22 mouse cellular contexts compared by ENCODE assay signal in genomic region chr6:32878586-32878985, GRCm38 (mm10).
DNase-seq lines count a peak whose midpoint lies in the region; ATAC-seq and TF ChIP-seq lines count a peak whose summit lies in the region.
"Had no signal": no experiment of that assay in that cellular context is flagged by ENCODE, and none has a peak within 500 bp of the region (broad histone marks: within the 10 kb centered on the region; RNA-seq: fewer than 3 reads in every experiment).

No protein-coding gene starts in this region.

- H3K9me3 ChIP-seq in kidney, embryonic 15.5 days (replicated peaks) = no peaks in the 10 kb centered on the region
- H3K9me3 ChIP-seq: embryonic facial prominence, embryonic 10.5 days; forebrain, embryonic 12.5 days; hindbrain, embryonic 13.5 days; limb, embryonic 15.5 days; liver, embryonic 15.5 days; midbrain, embryonic 13.5 days; neural tube, embryonic 13.5 days had no signal

- peak; percentile 45 for DNase-seq in gastrocnemius, adult 2 months
- no peak for DNase-seq in gastrocnemius, postnatal 25 days
- peak; percentile 67 to 69 for DNase-seq in right cerebral cortex, postnatal 10 days (ENCODE audit: low spot score in 2 of 2)
- DNase-seq in right cerebral cortex, postnatal 36 days (ENCODE audit: low spot score in 2 of 2) = no peak
- peak; percentile 31 to 80 for DNase-seq in layer of hippocampus, postnatal 14 days (ENCODE audit: low spot score in 2 of 2)
- DNase-seq in cerebellum, adult 9-10 months = no peak
- DNase-seq: adrenal gland, postnatal 25 days; B cell, adult 2 months; cerebellum, adult 8-10 months; heart, adult 2 months; kidney, adult 2 months; kidney, postnatal 14 days; thymus, adult 2 months had no signal

- H3K27me3 ChIP-seq in kidney, embryonic 15.5 days = no peaks in the 10 kb centered on the region
- H3K27me3 ChIP-seq: forebrain, embryonic 12.5 days; hindbrain, embryonic 13.5 days; limb, embryonic 15.5 days; liver, embryonic 15.5 days; midbrain, embryonic 13.5 days; neural tube, embryonic 13.5 days had no signal

- no peak for ATAC-seq in kidney, embryonic 15.5 days (replicated peaks; ENCODE audit: low FRiP score)
- ATAC-seq: inflammation-experienced regulatory T-cells, adult 6 months; midbrain, embryonic 13.5 days had no signal

- no peak overlapping the region for H3K27ac ChIP-seq in gastrocnemius, adult 2 months
- no peak overlapping the region for H3K27ac ChIP-seq in kidney, embryonic 15.5 days
- H3K27ac ChIP-seq: embryonic facial prominence, embryonic 10.5 days; forebrain, embryonic 12.5 days; heart, adult 2 months; hindbrain, embryonic 13.5 days; limb, embryonic 15.5 days; liver, embryonic 15.5 days; midbrain, embryonic 13.5 days; neural tube, embryonic 13.5 days had no signal

- H3K4me3 ChIP-seq in gastrocnemius, adult 2 months = no peak overlapping the region
- H3K4me3 ChIP-seq in kidney, embryonic 15.5 days (replicated peaks) = no peak overlapping the region
- H3K4me3 ChIP-seq: embryonic facial prominence, embryonic 10.5 days; forebrain, embryonic 12.5 days; heart, adult 2 months; hindbrain, embryonic 13.5 days; limb, embryonic 15.5 days; liver, embryonic 15.5 days; midbrain, embryonic 13.5 days; neural tube, embryonic 13.5 days had no signal

- no peak overlapping the region for H3K9ac ChIP-seq in kidney, embryonic 15.5 days
- H3K9ac ChIP-seq: forebrain, embryonic 12.5 days; hindbrain, embryonic 13.5 days; limb, embryonic 15.5 days; liver, embryonic 15.5 days; midbrain, embryonic 13.5 days; neural tube, embryonic 13.5 days had no signal

- H3K36me3 ChIP-seq in kidney, embryonic 15.5 days = no peaks in the 10 kb centered on the region
- H3K36me3 ChIP-seq: embryonic facial prominence, embryonic 10.5 days; forebrain, embryonic 12.5 days; hindbrain, embryonic 13.5 days; limb, embryonic 15.5 days; liver, embryonic 15.5 days; midbrain, embryonic 13.5 days; neural tube, embryonic 13.5 days had no signal

- WGBS in kidney, embryonic 15.5 days = 90% methylated on average over 5 of the region's 5 CpGs

- H3K4me2 ChIP-seq in kidney, embryonic 15.5 days = no peak overlapping the region
- H3K4me2 ChIP-seq: forebrain, embryonic 12.5 days; hindbrain, embryonic 13.5 days; limb, embryonic 15.5 days; liver, embryonic 15.5 days; midbrain, embryonic 13.5 days; neural tube, embryonic 13.5 days had no signal

- no peaks in the 10 kb centered on the region for H3K4me1 ChIP-seq in kidney, embryonic 15.5 days
- H3K4me1 ChIP-seq: embryonic facial prominence, embryonic 10.5 days; limb, embryonic 15.5 days; liver, embryonic 15.5 days had no signal

- intact Hi-C loops in gastrocnemius, adult 2 months (cut with DNase I) = no loop called here

- no peak for TF ChIP-seq CTCF in gastrocnemius, adult 2 months (IDR thresholded peaks at IDR 0.05)

Comparison
In these comparisons a context has a peak if more than half of its experiments do, and no peak if none do; other contexts are left out.
1. DNase-seq: peak in gastrocnemius, adult 2 months (single experiment), right cerebral cortex, postnatal 10 days (2 of 2) and layer of hippocampus, postnatal 14 days (2 of 2); none in gastrocnemius, postnatal 25 days (single experiment), right cerebral cortex, postnatal 36 days (0 of 2) and cerebellum, adult 9-10 months (single experiment).